Mouse (Mus musculus): ENCODE results near the gene Emilin2. TPM values are rescaled to one million over a fixed set of nuclear protein-coding genes. Genes with fewer than 3 reads are reported as not detected.

The Emilin2 gene
- polyA plus RNA-seq, 1 experiment from 2014 or later = 2.7 TPM

GRCm38 (mm10) chr17:71277701-71278491 is 33.9 kb downstream of the Emilin2 start:
- no peak overlapping the region for H3K4me2 ChIP-seq (replicated peaks)
- no peaks in the 10 kb centered on the region for H3K9me3 ChIP-seq
- H3K36me3 ChIP-seq = no peaks in the 10 kb centered on the region
- H3K27ac ChIP-seq = no peak overlapping the region
- H3K4me3 ChIP-seq (replicated peaks) = no peak overlapping the region
- WGBS = 87% methylated on average over 6 of the region's 6 CpGs
- H3K27me3 ChIP-seq (replicated peaks) = no peaks in the 10 kb centered on the region
- ATAC-seq = no peak
- no peak overlapping the region for H3K9ac ChIP-seq
- H3K4me1 ChIP-seq (replicated peaks) = no peaks in the 10 kb centered on the region

- WGBS = 86% methylated on average over 10 of the region's 10 CpGs
- no peak overlapping the region for H3K27ac ChIP-seq
- no peaks in the 10 kb centered on the region for H3K9me3 ChIP-seq
- H3K36me3 ChIP-seq = no peaks in the 10 kb centered on the region
- no peak overlapping the region for H3K4me2 ChIP-seq (replicated peaks)
- no peak overlapping the region for H3K9ac ChIP-seq
- H3K4me3 ChIP-seq (replicated peaks) = no peak overlapping the region
- ATAC-seq = no peak
- H3K27me3 ChIP-seq (replicated peaks) = no peaks in the 10 kb centered on the region
- no peaks in the 10 kb centered on the region for H3K4me1 ChIP-seq (replicated peaks)
These were observed 35.0 kb downstream of the Emilin2 start for GRCm38 (mm10) chr17:71276771-71277170.

- Histone ChIP-seq H3K9ac (no peak overlapping the region), H3K27me3 (replicated peaks) (no peaks in the 10 kb centered on the region), H3K27ac (no peak overlapping the region), H3K9me3 (no peaks in the 10 kb centered on the region), H3K4me2 (replicated peaks) (no peak overlapping the region), H3K4me3 (replicated peaks) (no peak overlapping the region), H3K4me1 (replicated peaks) (no peaks in the 10 kb centered on the region), H3K36me3 (no peaks in the 10 kb centered on the region)
- ATAC-seq = no peak
- 86% methylated on average over 12 of the region's 12 CpGs for WGBS
These were observed 37.9 kb downstream of the Emilin2 start for GRCm38 (mm10) chr17:71273901-71274300.

GRCm38 (mm10) chr17:71268599-71268998 is 43.2 kb downstream of the Emilin2 start:
- H3K4me1 ChIP-seq (replicated peaks) = no peaks in the 10 kb centered on the region
- no peaks in the 10 kb centered on the region for H3K36me3 ChIP-seq
- no peak overlapping the region for H3K27ac ChIP-seq
- WGBS = 78% methylated on average over 3 of the region's 3 CpGs
- no peak overlapping the region for H3K4me3 ChIP-seq (replicated peaks)
- H3K4me2 ChIP-seq (replicated peaks) = no peak overlapping the region
- no peak overlapping the region for H3K9ac ChIP-seq
- ATAC-seq = peak; percentile 76; the same call in 1 of the 2 replicates
- H3K9me3 ChIP-seq = no peaks in the 10 kb centered on the region
- no peaks in the 10 kb centered on the region for H3K27me3 ChIP-seq (replicated peaks)

- H3K4me2 ChIP-seq (replicated peaks) = no peak overlapping the region
- ATAC-seq = no peak; the same call in 1 of the 2 replicates
- no peak overlapping the region for H3K9ac ChIP-seq
- H3K4me3 ChIP-seq (replicated peaks) = no peak overlapping the region
- no peaks in the 10 kb centered on the region for H3K9me3 ChIP-seq
- H3K27me3 ChIP-seq (replicated peaks) = no peaks in the 10 kb centered on the region
- no peaks in the 10 kb centered on the region for H3K36me3 ChIP-seq
- no peaks in the 10 kb centered on the region for H3K4me1 ChIP-seq (replicated peaks)
- WGBS = 87% methylated on average over 10 of the region's 10 CpGs
- no peak overlapping the region for H3K27ac ChIP-seq
These were observed 43.6 kb downstream of the Emilin2 start for GRCm38 (mm10) chr17:71268152-71268551.

- 80% methylated on average over 8 of the region's 8 CpGs for WGBS
- H3K9me3 ChIP-seq = no peaks in the 10 kb centered on the region
- H3K4me1 ChIP-seq (replicated peaks) = no peaks in the 10 kb centered on the region
- H3K9ac ChIP-seq = no peak overlapping the region
- H3K4me2 ChIP-seq (replicated peaks) = no peak overlapping the region
- H3K4me3 ChIP-seq (replicated peaks) = no peak overlapping the region
- H3K36me3 ChIP-seq = no peaks in the 10 kb centered on the region
- no peak for ATAC-seq
- no peak overlapping the region for H3K27ac ChIP-seq
- no peaks in the 10 kb centered on the region for H3K27me3 ChIP-seq (replicated peaks)
These were observed 44.4 kb downstream of the Emilin2 start for GRCm38 (mm10) chr17:71267374-71267773.

- Histone ChIP-seq H3K27me3 (replicated peaks) (no peaks in the 10 kb centered on the region), H3K27ac (no peak overlapping the region), H3K36me3 (no peaks in the 10 kb centered on the region), H3K9me3 (no peaks in the 10 kb centered on the region), H3K9ac (no peak overlapping the region), H3K4me3 (replicated peaks) (no peak overlapping the region), H3K4me1 (replicated peaks) (no peaks in the 10 kb centered on the region), H3K4me2 (replicated peaks) (no peak overlapping the region)
- 0 out of 2 replicates have a peak, but pooled peaks have one; percentile 35 for ATAC-seq
- 55% methylated on average over 5 of the region's 5 CpGs for WGBS
These were observed 46.3 kb downstream of the Emilin2 start for GRCm38 (mm10) chr17:71265336-71266051.

- Histone ChIP-seq H3K4me2 (replicated peaks) (no peak overlapping the region), H3K9ac (no peak overlapping the region), H3K36me3 (no peaks in the 10 kb centered on the region), H3K27ac (no peak overlapping the region), H3K27me3 (replicated peaks) (no peaks in the 10 kb centered on the region), H3K9me3 (no peaks in the 10 kb centered on the region), H3K4me3 (replicated peaks) (no peak overlapping the region), H3K4me1 (replicated peaks) (peaks cover 2% of the 10 kb centered on the region; the same call in 1 of the 2 replicates)
- no peak for ATAC-seq
- WGBS = 79% methylated on average over 4 of the region's 4 CpGs
These were observed 47.0 kb downstream of the Emilin2 start for GRCm38 (mm10) chr17:71264739-71265138.

GRCm38 (mm10) chr17:71263136-71263535 is 48.6 kb downstream of the Emilin2 start:
- Histone ChIP-seq H3K27me3 (replicated peaks) (no peaks in the 10 kb centered on the region), H3K4me1 (replicated peaks) (peaks cover 3% of the 10 kb centered on the region; the same call in 1 of the 2 replicates), H3K4me2 (replicated peaks) (no peak overlapping the region), H3K9me3 (no peaks in the 10 kb centered on the region), H3K36me3 (no peaks in the 10 kb centered on the region), H3K4me3 (replicated peaks) (no peak overlapping the region), H3K27ac (no peak overlapping the region), H3K9ac (no peak overlapping the region)
- WGBS = 72% methylated on average over 6 of the region's 6 CpGs
- no peak for ATAC-seq

- Histone ChIP-seq H3K27me3 (replicated peaks) (no peaks in the 10 kb centered on the region), H3K27ac (no peak overlapping the region), H3K36me3 (no peaks in the 10 kb centered on the region), H3K4me1 (replicated peaks) (peaks cover 3% of the 10 kb centered on the region; the same call in 1 of the 2 replicates), H3K4me3 (replicated peaks) (no peak overlapping the region), H3K9me3 (no peaks in the 10 kb centered on the region), H3K4me2 (replicated peaks) (no peak overlapping the region), H3K9ac (no peak overlapping the region)
- ATAC-seq = no peak
- WGBS = 30% methylated on average over 3 of the region's 3 CpGs
These were observed 51.1 kb downstream of the Emilin2 start for GRCm38 (mm10) chr17:71260658-71261057.

GRCm38 (mm10) chr17:71259727-71260126 is 52.1 kb downstream of the Emilin2 start:
- peak; percentile 91 for ATAC-seq
- no peak overlapping the region for H3K4me3 ChIP-seq (replicated peaks)
- WGBS = 48% methylated on average over 11 of the region's 11 CpGs
- H3K4me1 ChIP-seq (replicated peaks) = peaks cover 3% of the 10 kb centered on the region; the same call in 1 of the 2 replicates
- peak overlapping the region; percentile 41 for H3K4me2 ChIP-seq (replicated peaks)
- no peak overlapping the region for H3K9ac ChIP-seq
- no peaks in the 10 kb centered on the region for H3K9me3 ChIP-seq
- no peak overlapping the region for H3K27ac ChIP-seq
- H3K27me3 ChIP-seq (replicated peaks) = no peaks in the 10 kb centered on the region
- no peaks in the 10 kb centered on the region for H3K36me3 ChIP-seq

GRCm38 (mm10) chr17:71256806-71257536 is 54.8 kb downstream of the Emilin2 start:
- Histone ChIP-seq H3K36me3 (no peaks in the 10 kb centered on the region), H3K27ac (no peak overlapping the region), H3K4me2 (replicated peaks) (no peak overlapping the region), H3K27me3 (replicated peaks) (no peaks in the 10 kb centered on the region), H3K4me1 (replicated peaks) (peaks cover 3% of the 10 kb centered on the region; the same call in 1 of the 2 replicates), H3K4me3 (replicated peaks) (no peak overlapping the region), H3K9ac (no peak overlapping the region), H3K9me3 (no peaks in the 10 kb centered on the region)
- WGBS = 89% methylated on average over 13 of the region's 13 CpGs
- no peak for ATAC-seq
